Mouse (Mus musculus): Measurements from ENCODE around the gene Wdhd1. TPM values are rescaled to one million over a fixed set of nuclear protein-coding genes. Genes with fewer than 3 reads are reported as not detected.

The Wdhd1 gene
- total and polyA plus RNA-seq, 3 experiments = 37.1 to 81.0 (median 61.4) TPM

DNA sequence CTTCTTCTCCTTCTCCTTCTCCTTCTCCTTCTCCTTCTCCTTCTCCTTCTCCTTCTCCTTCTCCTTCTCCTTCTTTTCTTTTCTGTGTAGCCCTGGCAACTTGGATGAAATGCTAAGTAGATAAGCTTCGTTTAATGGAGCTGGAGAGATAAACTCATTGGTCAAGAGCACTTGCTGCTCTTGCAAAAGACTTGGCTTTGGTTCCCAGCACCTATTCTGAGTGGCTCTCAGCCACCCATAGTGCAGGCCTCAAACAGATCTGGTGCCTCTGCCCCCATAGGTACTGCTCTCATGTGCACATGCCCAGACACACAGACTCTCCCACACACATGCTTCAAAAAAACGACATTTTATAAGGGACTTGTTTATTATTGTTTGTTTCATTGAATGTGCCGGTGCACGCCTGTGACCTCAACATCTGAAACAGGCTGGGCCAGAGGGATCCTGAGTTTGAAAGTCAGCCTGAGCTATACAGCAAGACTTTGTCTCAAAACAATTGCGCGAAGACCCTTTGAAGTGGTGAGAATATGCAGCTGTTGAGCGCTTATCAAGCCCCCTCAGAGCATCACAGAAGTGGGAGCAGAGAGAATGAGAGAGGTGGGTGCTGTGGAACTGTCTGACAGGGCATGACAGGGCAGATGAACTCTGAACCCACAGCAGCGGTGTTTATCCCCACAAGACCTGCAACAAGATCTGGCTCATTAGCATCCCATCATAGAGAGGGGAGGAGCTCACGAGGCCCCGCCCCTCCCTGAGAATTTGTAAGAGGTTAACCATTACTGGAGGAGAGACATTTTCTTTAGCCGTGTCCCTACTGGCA, 53.8 kb downstream of the Wdhd1 start:
- dilution Hi-C loops (cut with MboI; ENCODE audit: extremely low pct_ligation_motif_present, extremely low pct_unique_long_range_greater_than_20kb, low sequenced_read_pairs) = no loop called here
- in situ Hi-C loops (cut with MboI; ENCODE audit: low pct_ligation_motif_present, low pct_unique_long_range_greater_than_20kb, low sequenced_read_pairs) = no loop called here

GRCm38 (mm10) chr14:47221567-47221966, 55.1 kb downstream of the Wdhd1 start:
- peaks cover 6 to 10% of the 10 kb centered on the region in 2 experiments for H3K4me1 ChIP-seq (ENCODE audit: control insufficient read depth in 1 of 2, insufficient read depth in 2 of 2)
- DNase-seq (ENCODE audit: extremely low read depth) = no peak
- no peak overlapping the region for H3K4me3 ChIP-seq (replicated peaks in 1 of 3; ENCODE audit: low read depth in 2 of 3, low read length in 2 of 3, poor library complexity in 1 of 3)
- TF ChIP-seq SMC3 (IDR thresholded peaks at IDR 0.05; ENCODE audit: low read depth, low read length) (no peak), MAX (IDR thresholded peaks at IDR 0.05; ENCODE audit: low read length) (no peak), NELFE (IDR thresholded peaks at IDR 0.05; ENCODE audit: low read depth, low read length) (no peak), KAT2A (IDR thresholded peaks at IDR 0.05; ENCODE audit: insufficient replicate concordance, low read length) (no peak), ZKSCAN1 (IDR thresholded peaks at IDR 0.05; ENCODE audit: borderline replicate concordance, low read depth, low read length) (no peak), GABPA (IDR thresholded peaks at IDR 0.05; ENCODE audit: insufficient replicate concordance, low read depth, low read length) (no peak), TBP (conservative IDR thresholded peaks at IDR 0.05; ENCODE audit: low read depth, low read length) (no peak), ZC3H11A (IDR thresholded peaks at IDR 0.05; ENCODE audit: low read depth, low read length) (no peak), USF1 (IDR thresholded peaks at IDR 0.05; ENCODE audit: low read depth, low read length) (no peak), USF2 (conservative IDR thresholded peaks at IDR 0.05; ENCODE audit: low read depth, low read length) (no peak), BHLHE40 (IDR thresholded peaks at IDR 0.05; ENCODE audit: low read depth, low read length) (no peak), HCFC1 (IDR thresholded peaks at IDR 0.05; ENCODE audit: low read depth, low read length) (no peak), JUN (IDR thresholded peaks at IDR 0.05; ENCODE audit: insufficient read depth, low read depth, low read length) (no peak), POLR2AphosphoS2 (IDR thresholded peaks at IDR 0.05; ENCODE audit: low read depth, low read length) (no peak), CHD2 (IDR thresholded peaks at IDR 0.05; ENCODE audit: low read length) (no peak), UBTF (IDR thresholded peaks at IDR 0.05; ENCODE audit: low read depth, low read length) (no peak), ZMIZ1 (IDR thresholded peaks at IDR 0.05; ENCODE audit: low read depth, low read length) (no peak), NRF1 (IDR thresholded peaks at IDR 0.05; ENCODE audit: low read depth, low read length) (no peak)
- dilution Hi-C loops (cut with MboI; ENCODE audit: extremely low pct_ligation_motif_present, extremely low pct_unique_long_range_greater_than_20kb, low sequenced_read_pairs) (no loop called here), in situ Hi-C loops (cut with MboI; ENCODE audit: low pct_ligation_motif_present, low pct_unique_long_range_greater_than_20kb, low sequenced_read_pairs) (no loop called here)
- no peaks in the 10 kb centered on the region for H3K79me2 ChIP-seq (replicated peaks; ENCODE audit: control insufficient read depth, extremely low read depth, insufficient read depth, poor library complexity, severe bottlenecking)
- H3K36me3 ChIP-seq (replicated peaks in 1 of 2; ENCODE audit: control insufficient read depth in 1 of 2, insufficient read depth in 1 of 2, low read length in 1 of 2) = no peaks in the 10 kb centered on the region
- no peak overlapping the region for H3K4me2 ChIP-seq (ENCODE audit: insufficient read depth, low read depth, poor library complexity, severe bottlenecking)
- no peaks in the 10 kb centered on the region for H3K9me3 ChIP-seq (replicated peaks; ENCODE audit: low read length)
- H3K27me3 ChIP-seq (replicated peaks) = no peaks in the 10 kb centered on the region
- H3K9ac ChIP-seq (ENCODE audit: insufficient read depth, low read depth) = no peak overlapping the region
- no peak overlapping the region for H3K27ac ChIP-seq (ENCODE audit: insufficient read depth, low read depth)

More for the DNA sequence above, 53.8 kb downstream of the Wdhd1 start:
- TF ChIP-seq JUN (IDR thresholded peaks at IDR 0.05; ENCODE audit: insufficient read depth, low read depth, low read length) = no peak
- DNase-seq (ENCODE audit: extremely low read depth) = no peak
- no peaks in the 10 kb centered on the region for H3K27me3 ChIP-seq (replicated peaks)
- H3K27ac ChIP-seq (ENCODE audit: insufficient read depth, low read depth) = no peak overlapping the region
- H3K9ac ChIP-seq (ENCODE audit: insufficient read depth, low read depth) = no peak overlapping the region
- no peak overlapping the region for H3K4me3 ChIP-seq (replicated peaks in 1 of 3; ENCODE audit: low read depth in 2 of 3, low read length in 2 of 3, poor library complexity in 1 of 3)
- no peak overlapping the region for H3K4me2 ChIP-seq (ENCODE audit: insufficient read depth, low read depth, poor library complexity, severe bottlenecking)
- no peaks in the 10 kb centered on the region for H3K36me3 ChIP-seq (replicated peaks in 1 of 2; ENCODE audit: control insufficient read depth in 1 of 2, insufficient read depth in 1 of 2, low read length in 1 of 2)
- no peaks in the 10 kb centered on the region for H3K9me3 ChIP-seq (replicated peaks; ENCODE audit: low read length)
- H3K4me1 ChIP-seq (ENCODE audit: control insufficient read depth in 1 of 2, insufficient read depth in 2 of 2) = peaks cover 6 to 10% of the 10 kb centered on the region in 2 experiments
- H3K79me2 ChIP-seq (replicated peaks; ENCODE audit: control insufficient read depth, extremely low read depth, insufficient read depth, poor library complexity, severe bottlenecking) = no peaks in the 10 kb centered on the region

Measured in CH12.LX (cell line).